Mouse (Mus musculus): ENCODE results near the gene Them4.

The Them4 gene

DNA sequence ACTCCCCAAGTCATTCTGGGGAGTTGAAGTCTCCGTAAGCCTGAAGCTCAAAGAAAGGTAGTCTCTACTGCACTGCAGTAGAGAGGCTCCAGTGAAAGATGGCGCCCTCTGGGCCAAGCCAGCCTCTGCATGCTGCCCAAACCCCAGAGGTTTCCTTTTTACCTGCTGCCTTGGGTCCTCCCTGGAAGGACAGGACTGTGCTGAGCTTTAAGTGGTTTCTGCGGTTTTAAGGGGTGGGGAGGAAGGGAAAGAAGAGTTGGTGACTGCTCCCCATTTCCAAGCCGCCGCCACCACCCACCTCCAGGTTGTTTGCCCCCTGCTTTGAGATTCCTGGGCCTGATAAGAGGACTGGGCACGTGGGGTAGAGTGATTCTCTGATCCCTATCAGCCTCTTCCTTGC lies 58.7 kb downstream of the Them4 start:
- DNase-seq (ENCODE audit: low read depth, low spot score): no peak

GRCm38 (mm10) chr3:94369709-94370108 lies 59.8 kb downstream of the Them4 start:
- no peak for DNase-seq (ENCODE audit: low read depth, low spot score)

GRCm38 (mm10) chr3:94371637-94372036 lies 61.7 kb downstream of the Them4 start:
- DNase-seq (ENCODE audit: low read depth, low spot score): no peak

GRCm38 (mm10) chr3:94372038-94372437 lies 62.1 kb downstream of the Them4 start:
- DNase-seq (ENCODE audit: low read depth, low spot score): no peak

DNA sequence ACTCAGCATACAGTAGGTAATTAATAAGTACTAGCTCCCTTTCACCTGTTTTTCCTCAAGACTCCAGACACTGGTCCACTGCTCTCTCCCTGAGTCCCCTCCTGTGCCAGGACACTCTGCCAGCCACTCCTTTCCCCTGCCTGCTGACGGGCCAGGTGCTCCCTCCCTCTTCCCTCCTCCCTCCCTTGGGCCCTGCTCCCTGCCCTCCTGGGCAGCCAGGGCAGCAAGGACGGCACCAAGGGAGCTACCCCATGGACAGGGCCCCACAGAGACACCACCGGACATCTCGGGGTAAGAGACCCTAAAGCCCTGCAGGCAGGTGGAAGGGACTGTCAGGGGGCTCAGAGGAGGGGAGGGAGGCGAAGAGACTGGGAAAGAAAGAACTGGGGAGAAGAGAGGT lies 62.8 kb downstream of the Them4 start, which contains the start of gene Rorc:
Gene Rorc (plus strand): TSS at position 154 of the 400 bp plus-strand sequence.
- DNase-seq (ENCODE audit: low read depth, low spot score): no peak

DNA sequence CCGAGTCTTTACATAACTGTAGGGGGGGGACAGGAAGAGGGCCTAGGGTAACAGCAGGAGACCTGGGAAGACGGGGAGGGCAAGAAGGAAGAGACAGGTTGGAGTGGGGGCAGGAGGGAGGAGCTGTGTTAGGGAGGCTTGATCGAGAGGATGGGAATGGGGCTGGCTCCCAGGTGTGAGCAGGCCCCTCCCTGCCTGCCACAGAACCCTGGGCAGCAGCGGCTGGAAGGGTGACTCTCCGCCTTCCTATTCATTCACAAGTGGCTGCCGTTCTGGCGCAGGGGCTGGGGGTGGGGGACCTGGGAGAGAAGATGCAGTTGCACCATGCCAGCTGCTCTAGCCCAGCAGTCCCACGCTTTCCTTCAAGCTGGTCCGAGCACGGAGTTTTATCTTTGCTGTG lies 63.2 kb downstream of the Them4 start:
- no peak for DNase-seq (ENCODE audit: low read depth, low spot score)

DNA sequence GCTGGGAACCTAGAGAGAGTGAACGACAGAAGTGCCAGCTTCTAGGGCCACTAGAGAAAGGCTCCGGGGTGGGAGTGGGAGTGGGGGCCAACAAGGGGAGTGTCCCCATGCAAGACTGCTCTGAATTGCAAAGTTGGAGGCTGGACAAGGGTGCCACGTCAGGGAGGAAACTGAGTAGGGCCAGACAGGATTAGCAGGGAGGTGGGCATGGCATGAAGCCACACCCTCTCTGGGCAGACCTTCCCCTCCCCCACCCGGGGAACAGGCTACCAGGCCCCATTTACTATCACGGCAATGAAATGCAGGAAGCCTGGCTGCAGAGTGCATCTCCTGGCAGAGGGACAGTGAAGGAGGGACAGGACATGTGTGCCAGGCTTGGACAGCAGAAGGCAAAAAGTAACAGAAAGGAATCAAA lies 63.7 kb downstream of the Them4 start:
- DNase-seq (ENCODE audit: low read depth, low spot score): no peak

- DNase-seq (ENCODE audit: low read depth, low spot score): no peak
Observed at GRCm38 (mm10) chr3:94374636-94375035, 64.7 kb downstream of the Them4 start.

- DNase-seq (ENCODE audit: low read depth, low spot score): no peak
Observed at GRCm38 (mm10) chr3:94375146-94375545, 65.3 kb downstream of the Them4 start.

- no peak for DNase-seq (ENCODE audit: low read depth, low spot score)
Observed at GRCm38 (mm10) chr3:94375861-94376260, 66.0 kb downstream of the Them4 start.

DNA sequence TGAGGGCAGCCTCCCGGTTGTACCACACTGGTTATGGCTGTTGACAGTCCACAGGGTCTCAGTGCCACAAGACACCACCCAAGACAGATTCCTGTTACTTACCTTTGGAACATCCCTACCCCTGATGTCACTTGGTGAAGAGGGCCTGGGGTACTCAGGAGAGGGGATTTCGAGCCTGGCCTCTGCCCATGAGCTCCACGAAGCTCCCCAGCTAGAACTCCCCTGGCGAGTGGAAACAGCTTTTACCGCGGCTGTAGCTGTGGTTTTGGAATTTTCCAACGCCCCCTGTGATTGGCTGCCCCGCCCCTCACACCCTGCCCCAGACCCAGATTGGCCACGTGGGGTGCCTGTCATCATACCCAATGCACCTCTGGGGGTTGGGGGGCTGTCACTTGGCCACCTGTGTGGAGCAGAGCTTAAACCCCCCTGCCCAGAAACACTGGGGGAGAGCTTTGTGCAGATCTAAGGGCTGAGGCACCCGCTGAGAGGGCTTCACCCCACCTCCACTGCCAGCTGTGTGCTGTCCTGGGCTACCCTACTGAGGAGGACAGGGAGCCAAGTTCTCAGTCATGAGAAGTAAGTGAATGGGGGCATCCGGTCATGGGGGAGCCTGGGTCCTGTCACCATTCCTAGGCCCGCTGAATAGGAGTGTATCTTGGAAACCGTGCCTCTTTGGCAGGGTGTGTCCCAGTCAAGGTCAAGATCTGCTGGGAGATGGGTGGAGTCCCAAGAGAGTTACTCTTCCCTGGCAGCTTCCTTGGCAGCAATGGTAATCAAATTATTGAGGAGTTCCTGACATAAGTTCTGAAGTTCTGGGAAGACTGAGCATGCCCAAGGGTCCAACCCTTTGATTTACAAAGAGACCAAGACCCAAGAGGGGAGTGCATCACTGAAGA lies 67.4 kb downstream of the Them4 start:
- no peak for DNase-seq (ENCODE audit: low read depth, low spot score)

- no peak for DNase-seq (ENCODE audit: low read depth, low spot score)
Observed at GRCm38 (mm10) chr3:94379831-94380510, 70.1 kb downstream of the Them4 start.
